ENCODE assay signal across 10 mouse cellular contexts in the genomic region with DNA sequence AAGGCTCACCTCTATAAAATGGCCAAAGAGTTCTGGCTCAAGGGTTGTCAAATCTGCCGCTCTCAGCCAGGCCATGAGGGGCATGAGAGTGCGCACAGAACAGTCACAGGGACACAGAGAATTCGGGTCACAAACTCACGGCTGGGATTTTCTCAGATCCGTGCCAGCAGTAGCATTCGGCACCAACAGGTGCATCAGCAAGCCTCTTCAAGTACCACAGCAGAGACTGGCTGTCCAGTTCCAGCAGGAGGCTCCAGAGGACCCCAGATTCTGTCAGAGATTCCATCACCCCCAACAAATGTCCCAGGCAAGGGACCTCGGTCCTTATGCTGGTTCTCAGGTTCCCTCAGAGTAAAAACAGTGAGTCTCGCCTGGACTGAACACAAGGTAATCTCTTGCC. TPM values are rescaled to one million over a fixed set of nuclear protein-coding genes. Genes with fewer than 3 reads are reported as not detected.
DNase-seq lines count a peak whose midpoint lies in the region; ATAC-seq lines count a peak whose summit lies in the region.
"Had no signal": no experiment of that assay in that cellular context is flagged by ENCODE, and none has a peak within 500 bp of the region (broad histone marks: within the 10 kb centered on the region; RNA-seq: fewer than 3 reads in every experiment).

No protein-coding gene starts in this region.

- 80% methylated on average over 8 of the region's 8 CpGs for WGBS in heart, embryonic 13.5 days
- 88% methylated on average over 8 of the region's 8 CpGs for WGBS in heart, embryonic 10.5 days
- 93% methylated on average over 8 of the region's 8 CpGs for WGBS in intestine, embryonic 14.5 days
- WGBS in stomach, embryonic 15.5 days = 78% methylated on average over 8 of the region's 8 CpGs

- H3K27ac ChIP-seq in heart, embryonic 13.5 days (replicated peaks) = peak overlapping the region; percentile 59
- no peak overlapping the region for H3K27ac ChIP-seq in heart, embryonic 10.5 days
- H3K27ac ChIP-seq in intestine, embryonic 14.5 days (ENCODE audit: low read depth) = peak overlapping the region; percentile 66; the same call in 1 of the 2 replicates
- H3K27ac ChIP-seq in stomach, embryonic 15.5 days = peak overlapping the region; percentile 85
- H3K27ac ChIP-seq: midbrain, embryonic 15.5 days had no signal

- H3K4me3 ChIP-seq in heart, embryonic 13.5 days = no peak overlapping the region
- H3K4me3 ChIP-seq in heart, embryonic 10.5 days = no peak overlapping the region
- peak overlapping the region; percentile 86 for H3K4me3 ChIP-seq in megakaryocyte, embryonic 14.5 days (replicated peaks)
- no peak overlapping the region for H3K4me3 ChIP-seq in intestine, embryonic 14.5 days (ENCODE audit: low read depth, low read length)
- peak overlapping the region; percentile 12 for H3K4me3 ChIP-seq in stomach, embryonic 15.5 days (replicated peaks)
- H3K4me3 ChIP-seq: midbrain, embryonic 15.5 days had no signal

- peaks cover 43% of the 10 kb centered on the region for H3K4me1 ChIP-seq in heart, embryonic 13.5 days
- peaks cover 37% of the 10 kb centered on the region for H3K4me1 ChIP-seq in heart, embryonic 10.5 days
- H3K4me1 ChIP-seq in megakaryocyte, embryonic 14.5 days = peaks cover 73% of the 10 kb centered on the region
- H3K4me1 ChIP-seq in intestine, embryonic 14.5 days (replicated peaks; ENCODE audit: control insufficient read depth, insufficient read depth, low read length) = peaks cover 7% of the 10 kb centered on the region
- peaks cover 22% of the 10 kb centered on the region for H3K4me1 ChIP-seq in stomach, embryonic 15.5 days
- H3K4me1 ChIP-seq: midbrain, embryonic 15.5 days had no signal

- no peak for ATAC-seq in heart, embryonic 13.5 days (ENCODE audit: extremely low read depth, insufficient number of reproducible peaks, low FRiP score, low TSS enrichment)
- ATAC-seq in megakaryocyte, adult 5-6 weeks (ENCODE audit: poor library complexity, severe bottlenecking) = no peak
- ATAC-seq in intestine, embryonic 14.5 days (replicated peaks; ENCODE audit: low FRiP score, low TSS enrichment, low read depth) = no peak
- ATAC-seq in stomach, embryonic 15.5 days (ENCODE audit: insufficient read depth, low FRiP score, low read depth) = no peak
- ATAC-seq: midbrain, embryonic 15.5 days had no signal

- no peaks in the 10 kb centered on the region for H3K9me3 ChIP-seq in heart, embryonic 13.5 days
- no peaks in the 10 kb centered on the region for H3K9me3 ChIP-seq in heart, embryonic 10.5 days
- H3K9me3 ChIP-seq in megakaryocyte, embryonic 14.5 days = no peaks in the 10 kb centered on the region
- no peaks in the 10 kb centered on the region for H3K9me3 ChIP-seq in intestine, embryonic 14.5 days (ENCODE audit: control insufficient read depth, low read length)
- no peaks in the 10 kb centered on the region for H3K9me3 ChIP-seq in stomach, embryonic 15.5 days
- H3K9me3 ChIP-seq: midbrain, embryonic 15.5 days had no signal

- peaks cover 18% of the 10 kb centered on the region for H3K36me3 ChIP-seq in heart, embryonic 13.5 days
- peaks cover 11% of the 10 kb centered on the region; the same call in 1 of the 2 replicates for H3K36me3 ChIP-seq in heart, embryonic 10.5 days
- H3K36me3 ChIP-seq in megakaryocyte, embryonic 14.5 days (replicated peaks; ENCODE audit: low read length) = peaks cover 21% of the 10 kb centered on the region
- no peaks in the 10 kb centered on the region; the same call in 1 of the 2 replicates for H3K36me3 ChIP-seq in intestine, embryonic 14.5 days (ENCODE audit: control insufficient read depth, insufficient read depth, low read length)
- H3K36me3 ChIP-seq in stomach, embryonic 15.5 days = no peaks in the 10 kb centered on the region

- no peak overlapping the region for H3K9ac ChIP-seq in heart, embryonic 13.5 days
- no peak overlapping the region for H3K9ac ChIP-seq in intestine, embryonic 14.5 days (ENCODE audit: low read length)
- no peak overlapping the region for H3K9ac ChIP-seq in stomach, embryonic 15.5 days
- H3K9ac ChIP-seq: midbrain, embryonic 15.5 days had no signal

- no peaks in the 10 kb centered on the region for H3K27me3 ChIP-seq in heart, embryonic 13.5 days (replicated peaks)
- H3K27me3 ChIP-seq in heart, embryonic 10.5 days (ENCODE audit: insufficient read depth, poor library complexity, severe bottlenecking) = no peaks in the 10 kb centered on the region
- H3K27me3 ChIP-seq in megakaryocyte, embryonic 14.5 days (replicated peaks) = no peaks in the 10 kb centered on the region
- no peaks in the 10 kb centered on the region for H3K27me3 ChIP-seq in intestine, embryonic 14.5 days (replicated peaks; ENCODE audit: control insufficient read depth, insufficient read depth, low read length)
- no peaks in the 10 kb centered on the region for H3K27me3 ChIP-seq in stomach, embryonic 15.5 days (replicated peaks)
- H3K27me3 ChIP-seq: midbrain, embryonic 15.5 days had no signal

- peak overlapping the region; percentile 22 for H3K4me2 ChIP-seq in heart, embryonic 13.5 days
- no peak overlapping the region for H3K4me2 ChIP-seq in intestine, embryonic 14.5 days (ENCODE audit: low read length)
- peak overlapping the region; percentile 19 for H3K4me2 ChIP-seq in stomach, embryonic 15.5 days
- H3K4me2 ChIP-seq: midbrain, embryonic 15.5 days had no signal

- no peak for DNase-seq in heart, embryonic 10.5 days (ENCODE audit: low spot score)
- no peak for DNase-seq in intestine, embryonic 14.5 days (ENCODE audit: low spot score)
- DNase-seq in embryo, embryonic 10 days (ENCODE audit: low spot score) = no peak
- no peak for DNase-seq in right cerebral cortex, postnatal 36 days (ENCODE audit: low spot score in 2 of 2)
- DNase-seq: thymus, postnatal 4 days had no signal

RNA-seq across cellular contexts. Expression of a gene that starts 51.4 kb away (rescaled TPM):
- polyA plus RNA-seq in heart, embryonic 13.5 days (2015; fragmentation: Nextera tagmentation; extraction: Ambion mirVana) = 0.69 and 1.3 TPM in 2 replicates
- polyA plus RNA-seq in heart, embryonic 10.5 days (2016; fragmentation: Nextera tagmentation; extraction: Ambion mirVana) = 0.38 and 0.90 TPM in 2 replicates
- not detected in 2 replicates for polyA plus RNA-seq in megakaryocyte, embryonic 14.5 days (2012; ENCODE audit: insufficient read depth, low replicate concordance)
- 0.87 TPM in 1 of 2 replicates, not detected in the other for total RNA-seq in megakaryocyte, adult 5-6 weeks (2015)
- total RNA-seq in megakaryocyte, adult 5-6 weeks (2017) = not detected in 2 replicates
- 6.9 and 9.1 TPM in 2 replicates for polyA plus RNA-seq in intestine, embryonic 14.5 days (2014; fragmentation: Nextera tagmentation; extraction: Ambion mirVana)
- 5.2 and 6.1 TPM in 2 replicates for polyA plus RNA-seq in stomach, embryonic 15.5 days (2015; fragmentation: Nextera tagmentation; extraction: Ambion mirVana)

Comparison
In these comparisons a context has a peak if more than half of its experiments do, and no peak if none do; other contexts are left out.
1. H3K4me3 ChIP-seq: peak in megakaryocyte, embryonic 14.5 days (single experiment) and stomach, embryonic 15.5 days (single experiment); none in heart, embryonic 13.5 days (single experiment), heart, embryonic 10.5 days (single experiment) and intestine, embryonic 14.5 days (single experiment).